Mouse (Mus musculus) kidney, adult 2 months (tissue): ENCODE results near the gene Hoxc13.

ENCODE experiments used
- CTCF ChIP-seq: fragments of 200-500 bp; conservative IDR thresholded peaks from 2 replicates; pipeline ENCODE4 v1.5.1; 2011; ENCODE audit warnings: low read depth, mild to moderate bottlenecking, control low read depth, low read length, moderate library complexity, mixed read lengths; ENCODE audit not compliant: insufficient read depth, insufficient read length
- POLR2A ChIP-seq: fragments of 200-500 bp; IDR thresholded peaks from one replicate; pipeline ENCODE4 v1.6.1; 2011; ENCODE audit warnings: low read depth, low read length, control low read depth

DNA sequence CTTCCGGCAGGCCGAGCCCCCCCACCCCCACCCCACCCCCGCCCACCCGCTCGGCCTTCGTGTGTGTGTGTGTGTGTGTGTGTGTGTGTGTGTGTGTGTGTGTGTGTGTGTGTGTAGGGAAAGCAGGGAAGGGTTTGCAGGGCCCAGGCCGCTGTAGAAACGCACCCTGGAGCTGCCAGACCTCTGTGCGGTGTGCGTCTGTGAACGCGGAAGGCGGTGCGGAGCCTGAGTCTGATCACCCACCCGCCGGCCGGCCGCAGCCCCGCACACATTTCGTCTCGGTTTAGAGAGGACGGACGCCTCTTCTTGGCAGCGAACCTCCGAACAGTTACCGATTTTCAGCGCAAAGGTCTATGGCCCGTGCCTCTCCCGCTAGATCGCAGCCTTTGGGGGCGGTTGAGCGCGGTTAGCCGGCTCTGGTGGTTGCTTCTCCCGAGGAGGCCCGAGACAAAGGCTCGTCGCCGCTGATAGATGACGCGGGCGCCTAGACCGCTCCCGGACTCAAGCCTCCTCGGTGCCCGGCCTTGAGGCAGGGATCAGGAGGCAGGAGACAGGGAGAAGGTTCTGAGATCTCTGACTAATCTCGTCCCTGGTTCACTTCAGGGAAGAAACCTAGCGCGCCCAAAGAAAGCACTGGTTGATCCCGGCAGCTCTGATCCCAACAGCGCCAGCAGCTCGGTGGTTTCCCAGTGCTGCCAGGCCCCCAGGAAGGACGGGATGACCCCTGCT lies 22.0 kb downstream of the Hoxc13 start:
- no peak for TF ChIP-seq CTCF
- TF ChIP-seq POLR2A: no peak
